Mouse (Mus musculus) hindbrain, embryonic 14.5 days (tissue): ENCODE measurements around the gene Ptpn13. TPM values are rescaled to one million over a fixed set of nuclear protein-coding genes. Genes with fewer than 3 reads are reported as not detected.

Experiments used
- ATAC-seq: fragments of 200-750 bp; cut with Nextera tagmentation; 2 replicates; pipeline ENCODE4 v1.8.0; 2017; ENCODE audit warnings: moderate number of reproducible peaks, mild to moderate bottlenecking, moderate TSS enrichment, moderate library complexity; ENCODE audit not compliant: low FRiP score
- DNase-seq: peaks from one replicate; pipeline ENCODE4 v3.0.0-alpha.2; 2015; ENCODE audit warnings: low spot score
- H3K27ac ChIP-seq: fragments of 300-500 bp; sonication (generic); 2 replicates; pipeline ENCODE4 v1.5.1; 2014; ENCODE audit warnings: mild to moderate bottlenecking, moderate library complexity
- H3K27me3 ChIP-seq: fragments of 300-500 bp; sonication (generic); 2 replicates; pipeline ENCODE4 v1.6.1; 2014; ENCODE audit warnings: mild to moderate bottlenecking, low read length, mixed read lengths; ENCODE audit not compliant: control insufficient read depth, insufficient read depth
- H3K36me3 ChIP-seq: fragments of 300-500 bp; sonication (generic); replicated peaks from 2 replicates; pipeline ENCODE4 v1.6.1; 2014; ENCODE audit not compliant: control insufficient read depth, insufficient read depth
- H3K4me1 ChIP-seq: fragments of 300-500 bp; sonication (generic); replicated peaks from 2 replicates; pipeline ENCODE4 v1.6.1; 2014; ENCODE audit warnings: antibody characterized with exemption, low read length, mixed read lengths; ENCODE audit not compliant: control insufficient read depth, insufficient read depth
- H3K4me2 ChIP-seq: fragments of 300-500 bp; sonication (generic); replicated peaks from 2 replicates; pipeline ENCODE4 v1.6.1; 2014; ENCODE audit warnings: mild to moderate bottlenecking, moderate library complexity
- H3K4me3 ChIP-seq: fragments of 300-500 bp; sonication (generic); replicated peaks from 2 replicates; pipeline ENCODE4 v1.5.1; 2014; ENCODE audit warnings: mild to moderate bottlenecking, low read length
- H3K9ac ChIP-seq: fragments of 300-500 bp; sonication (generic); 2 replicates; pipeline ENCODE4 v1.6.1; 2014
- H3K9me3 ChIP-seq: fragments of 300-500 bp; sonication (generic); 2 replicates; pipeline ENCODE4 v1.6.1; 2016; ENCODE audit warnings: low read length; ENCODE audit not compliant: control insufficient read depth
- WGBS: fragments of 180-500 bp; shearing (Covaris S2); extraction: QIAGEN DNeasy Blood & Tissue Kit; methylation state at CpG from one replicate; pipeline ENCODE4 v1.1.7; 2014; 5-methylcytosine and 5-hydroxymethylcytosine counted together
- polyA plus RNA-seq: library from polyadenylated mRNA; unstranded; fragments of >200 nt; fragmentation: Nextera tagmentation; extraction: Ambion mirVana; gene quantifications from 2 replicates; pipeline ENCODE4 v1.2.1, GENCODE M21; 2014

Gene Ptpn13
- polyA plus RNA-seq, 1 experiment from 2014 or later: 7.8 TPM

- no peak for ATAC-seq
- Histone ChIP-seq H3K27ac (no peak overlapping the region), H3K4me2 (no peak overlapping the region), H3K36me3 (no peaks in the 10 kb centered on the region), H3K4me1 (peaks cover 7% of the 10 kb centered on the region; the same call in 1 of the 2 replicates), H3K4me3 (no peak overlapping the region), H3K27me3 (no peaks in the 10 kb centered on the region), H3K9me3 (no peaks in the 10 kb centered on the region), H3K9ac (no peak overlapping the region)
- no peak for DNase-seq
- WGBS: 86% methylated on average over 9 of the region's 9 CpGs
These were observed 7.0 kb upstream of the Ptpn13 start for GRCm38 (mm10) chr5:103418009-103418408.

- Histone ChIP-seq H3K4me2 (no peak overlapping the region), H3K27me3 (no peaks in the 10 kb centered on the region), H3K4me3 (no peak overlapping the region), H3K36me3 (no peaks in the 10 kb centered on the region), H3K27ac (no peak overlapping the region), H3K9ac (no peak overlapping the region), H3K4me1 (peaks cover 12% of the 10 kb centered on the region; the same call in 1 of the 2 replicates), H3K9me3 (no peaks in the 10 kb centered on the region)
- no peak for ATAC-seq
- no peak for DNase-seq
- WGBS: 61% methylated on average over 3 of the region's 3 CpGs
These were observed 6.1 kb upstream of the Ptpn13 start for GRCm38 (mm10) chr5:103418886-103419285.

GRCm38 (mm10) chr5:103420568-103420967, 4.4 kb upstream of the Ptpn13 start:
- no peaks in the 10 kb centered on the region for H3K36me3 ChIP-seq
- H3K4me1 ChIP-seq: peaks cover 19% of the 10 kb centered on the region; the same call in 1 of the 2 replicates
- no peak overlapping the region for H3K9ac ChIP-seq
- no peaks in the 10 kb centered on the region for H3K27me3 ChIP-seq
- 50% methylated on average over 10 of the region's 10 CpGs for WGBS
- no peaks in the 10 kb centered on the region for H3K9me3 ChIP-seq
- DNase-seq (no peak), ATAC-seq (no peak)
- no peak overlapping the region for H3K4me2 ChIP-seq
- no peak overlapping the region for H3K27ac ChIP-seq
- H3K4me3 ChIP-seq: no peak overlapping the region

DNA sequence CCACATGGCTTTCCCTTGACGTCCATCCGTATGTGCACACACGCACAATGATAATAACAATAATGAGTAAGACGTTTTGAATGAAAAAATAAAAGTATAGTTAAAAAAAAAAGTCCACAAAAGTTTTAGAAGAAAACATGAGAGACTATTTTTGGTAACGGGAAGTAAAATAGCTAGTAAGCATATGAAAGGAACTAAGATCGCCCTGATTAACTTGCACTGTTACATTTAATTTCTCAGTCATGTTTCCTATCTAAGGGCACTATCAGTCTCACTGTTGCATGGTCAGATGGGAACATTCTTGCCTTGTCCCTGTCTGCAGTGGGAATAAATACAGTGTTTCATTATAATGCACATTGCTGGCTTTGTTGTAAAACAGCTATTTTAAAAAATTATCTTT, 2.4 kb upstream of the Ptpn13 start:
- H3K4me1 ChIP-seq: peaks cover 32% of the 10 kb centered on the region
- WGBS: 59% methylated on average over 6 of the region's 6 CpGs
- DNase-seq (no peak), ATAC-seq (no peak)
- no peaks in the 10 kb centered on the region for H3K9me3 ChIP-seq
- no peak overlapping the region for H3K4me3 ChIP-seq
- H3K9ac ChIP-seq: no peak overlapping the region
- H3K4me2 ChIP-seq: no peak overlapping the region
- H3K27me3 ChIP-seq: 0 out of 2 replicates have a peak, but pooled peaks cover 6% of the 10 kb centered on the region
- no peaks in the 10 kb centered on the region for H3K36me3 ChIP-seq
- H3K27ac ChIP-seq: no peak overlapping the region

DNA sequence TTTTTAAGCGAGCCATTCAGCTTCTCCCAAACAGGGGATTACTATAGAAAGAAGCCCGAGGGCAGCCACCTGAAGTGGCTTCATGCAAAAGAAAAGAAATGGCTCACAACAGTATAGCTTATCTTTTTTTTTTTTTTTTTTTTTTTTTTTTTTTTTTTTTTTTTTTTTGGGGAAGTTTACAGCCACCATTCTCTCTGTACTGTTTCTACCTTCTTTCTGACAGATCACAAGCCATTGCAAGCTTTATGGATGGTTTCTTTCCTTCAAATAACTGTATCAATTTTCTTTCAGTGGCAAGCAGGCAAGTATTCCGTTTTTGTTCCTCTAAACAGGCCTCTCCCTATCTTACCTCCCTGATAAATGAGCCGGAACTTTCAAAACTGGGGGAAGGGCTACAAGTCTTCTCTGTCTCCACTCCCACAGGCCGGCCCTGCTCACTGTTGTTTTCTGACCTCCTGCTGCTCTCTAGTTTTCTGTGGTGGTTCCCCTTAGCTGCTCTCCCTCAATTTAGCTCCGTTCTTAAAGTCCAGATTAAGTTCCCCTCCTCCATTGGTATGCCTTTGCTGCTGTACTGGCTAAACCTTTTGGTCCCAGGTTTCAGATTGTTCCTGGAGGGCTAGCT, 1.6 kb upstream of the Ptpn13 start:
- Histone ChIP-seq H3K9ac (no peak overlapping the region), H3K27me3 (0 out of 2 replicates have a peak, but pooled peaks cover 6% of the 10 kb centered on the region), H3K9me3 (no peaks in the 10 kb centered on the region), H3K36me3 (no peaks in the 10 kb centered on the region), H3K4me1 (peaks cover 32% of the 10 kb centered on the region), H3K4me2 (peak overlapping the region; percentile 97), H3K27ac (peak overlapping the region; percentile 9), H3K4me3 (no peak overlapping the region)
- DNase-seq: peak; percentile 40
- ATAC-seq: no peak
- WGBS: 5% methylated on average over 6 of the region's 6 CpGs

- Histone ChIP-seq H3K27ac (peak overlapping the region; percentile 66), H3K4me1 (peaks cover 32% of the 10 kb centered on the region), H3K27me3 (0 out of 2 replicates have a peak, but pooled peaks cover 6% of the 10 kb centered on the region), H3K4me2 (peak overlapping the region; percentile 97), H3K9ac (no peak overlapping the region), H3K9me3 (no peaks in the 10 kb centered on the region), H3K4me3 (no peak overlapping the region), H3K36me3 (no peaks in the 10 kb centered on the region)
- DNase-seq (no peak), ATAC-seq (no peak)
- WGBS: 5% methylated on average over 5 of the region's 5 CpGs
These were observed 1.1 kb upstream of the Ptpn13 start for GRCm38 (mm10) chr5:103423927-103424315.

GRCm38 (mm10) chr5:103425363-103426031, 505 bp downstream of the Ptpn13 start:
- H3K36me3 ChIP-seq: no peaks in the 10 kb centered on the region
- peak overlapping the region; percentile 56; the same call in 1 of the 2 replicates for H3K27ac ChIP-seq
- peaks cover 30% of the 10 kb centered on the region for H3K4me1 ChIP-seq
- no peaks in the 10 kb centered on the region for H3K9me3 ChIP-seq
- H3K4me3 ChIP-seq: peak overlapping the region; percentile 73
- ATAC-seq: no peak; the same call in 1 of the 2 replicates
- DNase-seq: peak; percentile 28
- peak overlapping the region; percentile 97 for H3K4me2 ChIP-seq
- H3K9ac ChIP-seq: peak overlapping the region; percentile 64
- 0 out of 2 replicates have a peak, but pooled peaks cover 6% of the 10 kb centered on the region for H3K27me3 ChIP-seq
- WGBS: under 1% methylated on average over 58 of the region's 67 CpGs

DNA sequence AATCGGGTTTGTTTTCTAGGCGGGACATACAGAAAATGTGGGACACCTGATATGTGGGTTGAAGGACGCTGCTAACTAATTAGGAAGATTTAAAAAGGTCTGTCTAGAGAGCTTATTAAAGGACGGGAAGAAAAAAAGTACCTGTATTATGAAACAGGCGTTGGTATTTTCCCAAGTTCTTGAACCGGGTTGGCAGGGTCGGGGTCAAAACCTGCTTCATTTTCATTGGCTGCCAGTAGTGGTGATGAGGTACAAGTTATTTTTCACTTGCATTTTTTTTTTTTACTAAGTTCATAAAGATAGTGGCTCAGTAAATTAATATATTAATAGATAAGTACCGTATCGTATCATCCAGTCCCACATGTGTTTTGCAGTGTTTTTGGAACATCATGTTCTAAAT, 1.3 kb downstream of the Ptpn13 start:
- H3K36me3 ChIP-seq: no peaks in the 10 kb centered on the region
- 0 out of 2 replicates have a peak, but pooled peaks cover 6% of the 10 kb centered on the region for H3K27me3 ChIP-seq
- H3K9me3 ChIP-seq: no peaks in the 10 kb centered on the region
- peak overlapping the region; percentile 97 for H3K4me2 ChIP-seq
- 17% methylated on average over 9 of the region's 9 CpGs for WGBS
- peak overlapping the region; percentile 64 for H3K9ac ChIP-seq
- H3K27ac ChIP-seq: no peak overlapping the region
- H3K4me1 ChIP-seq: peaks cover 25% of the 10 kb centered on the region
- ATAC-seq (no peak), DNase-seq (no peak)
- peak overlapping the region; percentile 73 for H3K4me3 ChIP-seq

DNA sequence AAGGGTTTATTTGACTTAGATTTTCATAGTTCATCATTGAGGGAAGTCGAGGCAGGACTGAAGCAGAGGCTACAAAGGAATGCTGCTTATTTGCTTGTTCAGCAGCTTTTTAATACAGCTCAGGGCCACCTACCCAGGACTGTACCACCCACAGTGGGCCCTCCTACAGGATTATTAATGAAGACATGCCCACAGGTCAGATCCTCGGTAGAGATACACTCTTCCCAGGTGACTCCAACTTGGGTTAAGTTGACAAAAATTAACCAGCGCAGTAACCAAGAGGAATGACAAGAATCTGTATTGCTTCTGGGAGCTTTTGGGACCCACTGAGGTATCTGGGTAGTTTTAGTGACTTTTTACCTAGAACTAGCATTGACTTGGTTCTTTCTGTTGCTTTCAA, 6.0 kb downstream of the Ptpn13 start:
- H3K27ac ChIP-seq: no peak overlapping the region
- no peak overlapping the region for H3K4me3 ChIP-seq
- no peak overlapping the region for H3K4me2 ChIP-seq
- DNase-seq (no peak), ATAC-seq (no peak)
- no peak overlapping the region for H3K9ac ChIP-seq
- H3K36me3 ChIP-seq: no peaks in the 10 kb centered on the region
- H3K27me3 ChIP-seq: 0 out of 2 replicates have a peak, but pooled peaks cover 6% of the 10 kb centered on the region
- 73% methylated on average over 3 of the region's 3 CpGs for WGBS
- no peaks in the 10 kb centered on the region for H3K9me3 ChIP-seq
- peaks cover 12% of the 10 kb centered on the region for H3K4me1 ChIP-seq
